Mouse (Mus musculus): ENCODE measurements around the gene Armcx2.
"Not testable (repeated sequence)": the region's sequence is repeated elsewhere in the genome, so short reads cannot be mapped to it uniquely, and the experiment has no call there.

Armcx2 gene

GRCm38 (mm10) chrX:134808755-134809224 is at the start of gene Armcx2:
Gene Armcx2, minus strand, starts transcription at chrX:134809221.
- peak; percentile 37 for DNase-seq

GRCm38 (mm10) chrX:134849662-134850061 is 40.6 kb upstream of the Armcx2 start:
- DNase-seq, result no peak

GRCm38 (mm10) chrX:134844424-134844823 is 35.4 kb upstream of the Armcx2 start:
- DNase-seq, result no peak

- no peak for DNase-seq
Measured at GRCm38 (mm10) chrX:134830508-134830907, 21.5 kb upstream of the Armcx2 start.

GRCm38 (mm10) chrX:134807833-134808754 is 927 bp downstream of the Armcx2 start:
- peak; percentile 9 for DNase-seq

- DNase-seq, result no peak
Measured at GRCm38 (mm10) chrX:134787728-134788127, 21.3 kb downstream of the Armcx2 start.

- DNase-seq, result not testable (repeated sequence)
Measured at GRCm38 (mm10) chrX:134763428-134764198, 45.4 kb downstream of the Armcx2 start.

GRCm38 (mm10) chrX:134757293-134757995 is 51.6 kb downstream of the Armcx2 start:
- DNase-seq, result no peak

- peak; percentile 63 for DNase-seq
Measured at GRCm38 (mm10) chrX:134756434-134757292, 52.4 kb downstream of the Armcx2 start, which contains the start of gene Armcx3. Gene Armcx3, plus strand, starts transcription at chrX:134756595.

All from lung, postnatal 14 days (tissue).